Mouse (Mus musculus) liver, embryonic 13.5 days (tissue): ENCODE measurements at regions not wholly inside any gene's neighbourhood (a gene's known extent, or its start where the extent isn't known, plus 50 kb on each side); places are given as distances from the start of the nearest gene placed in this dataset.

Source experiments
- ATAC-seq: fragments of 200-750 bp; cut with Nextera tagmentation; 2 replicates; pipeline ENCODE4 v1.8.0; 2017; ENCODE audit warnings: low read depth, mild to moderate bottlenecking, moderate number of reproducible peaks, moderate library complexity
- DNase-seq: peaks from one replicate; pipeline ENCODE4 v3.0.0; 2022
- H3K27ac ChIP-seq: fragments of 300-500 bp; sonication (generic); 2 replicates; pipeline ENCODE4 v1.5.1; 2015; ENCODE audit warnings: moderate library complexity, mild to moderate bottlenecking, inconsistent platforms
- H3K27me3 ChIP-seq: fragments of 300-500 bp; sonication (generic); 2 replicates; pipeline ENCODE4 v1.6.1; 2015; ENCODE audit warnings: mild to moderate bottlenecking, inconsistent platforms
- H3K36me3 ChIP-seq: fragments of 300-500 bp; sonication (generic); 2 replicates; pipeline ENCODE4 v1.6.1; 2015; ENCODE audit warnings: mild to moderate bottlenecking, inconsistent platforms
- H3K4me1 ChIP-seq: fragments of 300-500 bp; sonication (generic); replicated peaks from 2 replicates; pipeline ENCODE4 v1.6.1; 2015; ENCODE audit warnings: inconsistent platforms
- H3K4me2 ChIP-seq: fragments of 300-500 bp; sonication (generic); 2 replicates; pipeline ENCODE4 v1.6.1; 2015; ENCODE audit warnings: inconsistent platforms, mild to moderate bottlenecking, moderate library complexity
- H3K4me3 ChIP-seq: fragments of 300-500 bp; sonication (generic); replicated peaks from 2 replicates; pipeline ENCODE4 v1.5.1; 2015; ENCODE audit warnings: mild to moderate bottlenecking, inconsistent platforms
- H3K9ac ChIP-seq: fragments of 300-500 bp; sonication (generic); 2 replicates; pipeline ENCODE4 v1.6.1; 2015; ENCODE audit warnings: mild to moderate bottlenecking, inconsistent platforms
- H3K9me3 ChIP-seq: fragments of 300-500 bp; sonication (generic); replicated peaks from 2 replicates; pipeline ENCODE4 v1.6.1; 2016; ENCODE audit warnings: inconsistent platforms
- WGBS: fragments of 180-500 bp; shearing (Covaris S2); methylation state at CpG from one replicate; pipeline ENCODE4 v1.1.7; 2015; ENCODE audit not compliant: insufficient replicate concordance; 5-methylcytosine and 5-hydroxymethylcytosine counted together

GRCm38 (mm10) chr4:72060605-72061352, 139.9 kb downstream of the Tle1 start:
- no peak for DNase-seq
- no peak overlapping the region for H3K9ac ChIP-seq
- ATAC-seq = peak; percentile 31; the same call in 1 of the 2 replicates

GRCm38 (mm10) chr4:72049638-72050454, 150.9 kb downstream of the Tle1 start:
- peak; percentile 45; the same call in 1 of the 2 replicates for ATAC-seq
- no peak overlapping the region for H3K27ac ChIP-seq
- no peaks in the 10 kb centered on the region for H3K4me1 ChIP-seq
- DNase-seq = no peak
- no peak overlapping the region for H3K9ac ChIP-seq
- 40% methylated on average over 6 of the region's 6 CpGs for WGBS
- no peaks in the 10 kb centered on the region for H3K9me3 ChIP-seq
- H3K27me3 ChIP-seq = no peaks in the 10 kb centered on the region
- H3K4me3 ChIP-seq = no peak overlapping the region
- no peak overlapping the region for H3K4me2 ChIP-seq
- H3K36me3 ChIP-seq = no peaks in the 10 kb centered on the region

More at GRCm38 (mm10) chr4:72060605-72061352, 139.9 kb downstream of the Tle1 start:
- no peaks in the 10 kb centered on the region for H3K36me3 ChIP-seq
- no peak overlapping the region for H3K4me2 ChIP-seq
- WGBS = 55% methylated on average over 6 of the region's 6 CpGs
- H3K27ac ChIP-seq = no peak overlapping the region
- H3K4me1 ChIP-seq = no peaks in the 10 kb centered on the region; the same call in 1 of the 2 replicates
- no peaks in the 10 kb centered on the region for H3K27me3 ChIP-seq
- no peak overlapping the region for H3K4me3 ChIP-seq
- H3K9me3 ChIP-seq = no peaks in the 10 kb centered on the region

- WGBS = 44% methylated on average over 2 of the region's 2 CpGs
These were observed 178.6 kb downstream of the Tle1 start for GRCm38 (mm10) chr4:72022152-72022551.

GRCm38 (mm10) chr4:72014221-72014850, 186.4 kb downstream of the Tle1 start:
- no peaks in the 10 kb centered on the region for H3K9me3 ChIP-seq
- no peak overlapping the region for H3K4me2 ChIP-seq
- DNase-seq (no peak), ATAC-seq (no peak)
- H3K36me3 ChIP-seq = no peaks in the 10 kb centered on the region
- no peaks in the 10 kb centered on the region for H3K4me1 ChIP-seq
- no peak overlapping the region for H3K27ac ChIP-seq
- no peaks in the 10 kb centered on the region for H3K27me3 ChIP-seq
- no peak overlapping the region for H3K9ac ChIP-seq
- H3K4me3 ChIP-seq = no peak overlapping the region
- WGBS = 47% methylated on average over 2 of the region's 2 CpGs

More at GRCm38 (mm10) chr4:72022152-72022551, 178.6 kb downstream of the Tle1 start:
- no peak overlapping the region for H3K9ac ChIP-seq
- H3K27me3 ChIP-seq = no peaks in the 10 kb centered on the region
- H3K4me3 ChIP-seq = no peak overlapping the region
- H3K27ac ChIP-seq = no peak overlapping the region
- H3K36me3 ChIP-seq = no peaks in the 10 kb centered on the region
- no peak overlapping the region for H3K4me2 ChIP-seq
- no peaks in the 10 kb centered on the region for H3K9me3 ChIP-seq
- ATAC-seq (no peak), DNase-seq (no peak)
- no peaks in the 10 kb centered on the region for H3K4me1 ChIP-seq

- Histone ChIP-seq H3K4me2 (no peak overlapping the region), H3K9ac (no peak overlapping the region), H3K27me3 (no peaks in the 10 kb centered on the region), H3K9me3 (no peaks in the 10 kb centered on the region), H3K36me3 (no peaks in the 10 kb centered on the region), H3K4me3 (no peak overlapping the region), H3K4me1 (no peaks in the 10 kb centered on the region), H3K27ac (no peak overlapping the region)
- 58% methylated on average over 3 of the region's 3 CpGs for WGBS
- ATAC-seq = no peak
- no peak for DNase-seq
These were observed 187.1 kb downstream of the Tle1 start for GRCm38 (mm10) chr4:72013583-72013982.

DNA sequence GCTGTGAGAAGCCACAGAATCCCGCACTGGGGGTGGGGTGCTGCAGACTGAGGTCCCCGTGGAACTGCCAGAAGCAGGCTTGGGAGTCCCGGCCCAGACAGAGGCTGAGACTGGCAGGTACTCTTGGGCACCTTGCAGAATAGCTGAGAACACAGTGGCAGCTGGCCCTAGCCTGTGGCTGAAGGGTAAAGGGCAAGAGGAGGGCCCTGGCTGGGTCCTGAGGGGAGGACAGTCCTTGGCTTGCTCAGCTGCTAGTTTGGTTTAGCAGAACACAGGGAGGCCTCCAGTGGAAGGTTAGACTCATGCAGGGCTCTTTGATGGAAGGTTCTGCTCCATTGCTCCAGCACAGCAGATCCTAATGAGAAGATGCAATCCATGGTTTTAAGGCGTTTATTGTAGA, 190.4 kb downstream of the Tle1 start:
- no peak for DNase-seq
- Histone ChIP-seq H3K9me3 (no peaks in the 10 kb centered on the region), H3K36me3 (no peaks in the 10 kb centered on the region), H3K9ac (no peak overlapping the region), H3K4me3 (no peak overlapping the region), H3K4me1 (no peaks in the 10 kb centered on the region), H3K4me2 (no peak overlapping the region), H3K27ac (no peak overlapping the region), H3K27me3 (no peaks in the 10 kb centered on the region)
- no peak for ATAC-seq
- WGBS = 54% methylated on average over 4 of the region's 4 CpGs

DNA sequence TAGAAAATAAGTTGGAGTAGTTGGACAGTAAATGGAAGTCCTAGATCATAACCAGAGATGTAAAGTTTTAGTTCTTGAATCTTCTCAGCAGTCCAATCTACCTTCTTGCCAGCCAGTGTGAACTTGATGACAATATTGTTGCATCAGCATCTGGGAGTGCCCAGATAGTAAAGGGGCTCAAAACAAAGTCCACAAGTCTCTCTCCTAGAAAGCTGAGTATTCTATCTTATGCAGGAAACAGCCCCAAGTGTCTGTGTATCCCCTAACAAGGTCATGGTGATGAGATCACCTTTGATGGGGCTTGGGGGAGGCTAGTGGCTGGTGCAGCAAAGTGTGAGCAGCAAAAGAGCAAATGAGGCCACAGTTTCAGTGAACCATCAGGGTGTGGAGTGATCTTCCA, 194.8 kb downstream of the Tle1 start:
- no peak for DNase-seq
- H3K9me3 ChIP-seq = 0 out of 2 replicates have a peak, but pooled peaks cover 2% of the 10 kb centered on the region
- no peak overlapping the region for H3K9ac ChIP-seq
- H3K4me1 ChIP-seq = no peaks in the 10 kb centered on the region
- no peaks in the 10 kb centered on the region for H3K27me3 ChIP-seq
- H3K27ac ChIP-seq = no peak overlapping the region
- no peak for ATAC-seq
- no peaks in the 10 kb centered on the region for H3K36me3 ChIP-seq
- H3K4me3 ChIP-seq = no peak overlapping the region
- H3K4me2 ChIP-seq = no peak overlapping the region

- Histone ChIP-seq H3K9ac (no peak overlapping the region), H3K4me2 (no peak overlapping the region), H3K4me1 (no peaks in the 10 kb centered on the region), H3K36me3 (no peaks in the 10 kb centered on the region), H3K27ac (no peak overlapping the region), H3K4me3 (no peak overlapping the region), H3K9me3 (0 out of 2 replicates have a peak, but pooled peaks cover 2% of the 10 kb centered on the region), H3K27me3 (no peaks in the 10 kb centered on the region)
- DNase-seq (no peak), ATAC-seq (no peak)
- 30% methylated on average over 2 of the region's 2 CpGs for WGBS
These were observed 199.4 kb downstream of the Tle1 start for GRCm38 (mm10) chr4:72001221-72001875.

GRCm38 (mm10) chr4:71968701-71969100, 210.9 kb upstream of the Gm11232 start:
- Histone ChIP-seq H3K27ac (no peak overlapping the region), H3K4me2 (no peak overlapping the region), H3K27me3 (no peaks in the 10 kb centered on the region), H3K4me1 (no peaks in the 10 kb centered on the region), H3K36me3 (no peaks in the 10 kb centered on the region), H3K9me3 (no peaks in the 10 kb centered on the region), H3K9ac (no peak overlapping the region), H3K4me3 (no peak overlapping the region)
- ATAC-seq (no peak), DNase-seq (no peak)
- WGBS = 28% methylated on average over 1 of the region's 1 CpGs

DNA sequence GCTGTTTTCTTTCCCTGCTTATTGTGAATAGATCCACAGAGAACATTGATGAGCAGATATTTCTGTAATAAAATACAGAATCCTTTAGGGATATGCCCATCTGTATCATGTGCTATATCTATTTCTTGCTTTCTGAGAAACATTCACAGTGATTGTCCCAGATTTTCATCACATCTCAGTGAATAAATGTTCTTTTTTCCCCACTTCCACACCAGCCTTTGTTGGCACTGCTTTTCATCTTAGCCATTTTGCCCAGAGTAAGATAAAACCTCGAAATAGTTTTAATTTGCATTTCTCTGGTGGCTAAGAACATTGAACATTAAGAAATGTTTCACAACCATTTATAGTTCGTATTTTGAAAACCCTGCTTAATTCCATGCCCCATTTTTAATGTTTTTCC, 195.7 kb upstream of the Gm11232 start:
- H3K9ac ChIP-seq = no peak overlapping the region
- WGBS = 37% methylated on average over 2 of the region's 2 CpGs
- H3K9me3 ChIP-seq = no peaks in the 10 kb centered on the region
- no peaks in the 10 kb centered on the region for H3K27me3 ChIP-seq
- no peaks in the 10 kb centered on the region for H3K4me1 ChIP-seq
- no peak overlapping the region for H3K4me2 ChIP-seq
- ATAC-seq = no peak
- no peaks in the 10 kb centered on the region for H3K36me3 ChIP-seq
- no peak overlapping the region for H3K27ac ChIP-seq
- no peak overlapping the region for H3K4me3 ChIP-seq
- DNase-seq = no peak
